Mouse (Mus musculus) hindbrain, embryonic 15.5 days (tissue): ENCODE measurements around the gene Fam169b. TPM values are rescaled to one million over a fixed set of nuclear protein-coding genes. Genes with fewer than 3 reads are reported as not detected.

Source experiments
- ATAC-seq: fragments of 200-750 bp; cut with Nextera tagmentation; 2 replicates; pipeline ENCODE4 v1.8.0; 2017; ENCODE audit warnings: low read depth, moderate number of reproducible peaks, moderate TSS enrichment; ENCODE audit not compliant: low FRiP score
- H3K27ac ChIP-seq: fragments of 300-500 bp; sonication (generic); replicated peaks from 2 replicates; pipeline ENCODE4 v1.5.1; 2015; ENCODE audit warnings: mild to moderate bottlenecking, inconsistent platforms
- H3K27me3 ChIP-seq: fragments of 300-500 bp; sonication (generic); 2 replicates; pipeline ENCODE4 v1.6.1; 2015; ENCODE audit warnings: control low read depth, inconsistent platforms
- H3K36me3 ChIP-seq: fragments of 300-500 bp; sonication (generic); 2 replicates; pipeline ENCODE4 v1.6.1; 2015; ENCODE audit warnings: control low read depth, inconsistent platforms
- H3K4me1 ChIP-seq: fragments of 300-500 bp; sonication (generic); replicated peaks from 2 replicates; pipeline ENCODE4 v1.6.1; 2015; ENCODE audit warnings: control low read depth, inconsistent platforms
- H3K4me2 ChIP-seq: fragments of 300-500 bp; sonication (generic); 2 replicates; pipeline ENCODE4 v1.6.1; 2015; ENCODE audit warnings: moderate library complexity, mild to moderate bottlenecking, inconsistent platforms
- H3K4me3 ChIP-seq: fragments of 300-500 bp; sonication (generic); 2 replicates; pipeline ENCODE4 v1.5.1; 2015; ENCODE audit warnings: mild to moderate bottlenecking, inconsistent platforms
- H3K9ac ChIP-seq: fragments of 300-500 bp; sonication (generic); 2 replicates; pipeline ENCODE4 v1.6.1; 2015; ENCODE audit warnings: inconsistent platforms
- H3K9me3 ChIP-seq: fragments of 300-500 bp; sonication (generic); 2 replicates; pipeline ENCODE4 v1.6.1; 2016; ENCODE audit warnings: control low read depth, inconsistent platforms
- WGBS: fragments of 180-500 bp; shearing (Covaris S2); methylation state at CpG from one replicate; pipeline ENCODE4 v1.1.7; 2015; 5-methylcytosine and 5-hydroxymethylcytosine counted together
- polyA plus RNA-seq: library from polyadenylated mRNA; unstranded; fragments of >200 nt; fragmentation: Nextera tagmentation; extraction: Ambion mirVana; gene quantifications from 2 replicates; pipeline ENCODE4 v1.2.1, GENCODE M21; 2015

Gene Fam169b
- polyA plus RNA-seq, 1 experiment from 2014 or later, result 0.12 TPM

DNA sequence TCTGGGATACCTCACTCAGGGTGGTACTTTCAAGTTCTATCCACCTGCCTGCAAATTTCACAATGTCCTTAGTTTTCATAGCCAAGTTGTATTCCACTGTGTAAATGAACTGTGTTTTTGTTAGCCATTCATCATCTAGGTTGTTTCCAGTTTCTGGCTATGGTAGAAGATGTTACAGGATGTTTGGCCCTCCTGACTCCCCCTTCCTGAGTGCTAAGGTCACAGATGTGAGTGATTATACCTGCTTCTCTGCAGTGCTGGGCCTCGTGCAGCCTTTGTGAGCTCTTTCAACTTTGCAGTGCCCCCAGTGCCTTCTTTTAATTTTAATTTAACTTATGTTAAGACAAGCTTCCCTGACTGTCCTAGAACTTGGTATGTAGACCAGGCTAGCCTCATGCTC lies 18.0 kb downstream of the Fam169b start:
- no peak for ATAC-seq
- Histone ChIP-seq H3K27me3 (no peaks in the 10 kb centered on the region), H3K9ac (no peak overlapping the region), H3K4me3 (no peak overlapping the region), H3K4me1 (no peaks in the 10 kb centered on the region), H3K27ac (no peak overlapping the region), H3K36me3 (no peaks in the 10 kb centered on the region), H3K4me2 (no peak overlapping the region), H3K9me3 (no peaks in the 10 kb centered on the region)
- WGBS, result 75% methylated on average over 1 of the region's 1 CpGs

DNA sequence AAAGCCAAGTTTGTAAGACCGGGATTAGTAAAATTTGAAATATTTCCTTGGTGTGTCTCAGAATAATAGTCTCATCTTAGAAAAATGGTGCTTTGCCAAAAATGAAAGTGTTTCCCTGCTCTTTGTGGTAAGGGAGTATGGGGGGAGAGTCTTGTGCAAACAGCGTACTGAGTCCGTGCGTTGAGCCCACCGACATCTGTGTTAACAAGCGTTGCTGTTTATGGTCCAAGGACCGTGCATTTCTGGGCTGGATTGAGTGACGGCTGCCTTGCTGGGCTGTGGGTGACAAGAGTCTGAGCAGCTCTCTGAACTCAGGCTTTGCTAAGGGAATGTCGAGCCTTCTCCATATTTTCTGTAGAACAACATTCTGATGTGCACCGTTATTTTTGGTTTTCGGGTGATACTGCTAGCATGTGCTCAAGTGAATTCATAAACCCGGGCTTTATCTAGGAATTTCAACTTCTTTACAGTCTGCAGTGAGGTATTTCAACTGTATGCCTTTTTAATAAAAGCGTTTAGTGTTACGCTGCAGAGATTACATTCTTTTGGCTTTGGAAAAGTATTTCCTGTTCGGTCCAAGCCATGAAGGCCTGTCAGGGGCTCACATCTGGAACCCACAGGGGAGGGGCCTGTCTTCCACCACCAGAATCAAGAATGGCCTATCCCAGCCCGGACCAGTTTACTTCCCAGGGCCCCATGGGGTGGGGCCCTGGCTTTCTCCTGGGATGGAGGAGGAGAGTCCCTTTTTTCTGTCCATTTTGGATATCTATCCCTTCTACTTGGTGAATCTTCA lies 20.6 kb downstream of the Fam169b start:
- WGBS, result 74% methylated on average over 16 of the region's 16 CpGs
- Histone ChIP-seq H3K27me3 (no peaks in the 10 kb centered on the region), H3K4me1 (no peaks in the 10 kb centered on the region), H3K9me3 (no peaks in the 10 kb centered on the region), H3K4me3 (no peak overlapping the region), H3K4me2 (no peak overlapping the region), H3K36me3 (no peaks in the 10 kb centered on the region), H3K9ac (no peak overlapping the region), H3K27ac (no peak overlapping the region)
- no peak for ATAC-seq

DNA sequence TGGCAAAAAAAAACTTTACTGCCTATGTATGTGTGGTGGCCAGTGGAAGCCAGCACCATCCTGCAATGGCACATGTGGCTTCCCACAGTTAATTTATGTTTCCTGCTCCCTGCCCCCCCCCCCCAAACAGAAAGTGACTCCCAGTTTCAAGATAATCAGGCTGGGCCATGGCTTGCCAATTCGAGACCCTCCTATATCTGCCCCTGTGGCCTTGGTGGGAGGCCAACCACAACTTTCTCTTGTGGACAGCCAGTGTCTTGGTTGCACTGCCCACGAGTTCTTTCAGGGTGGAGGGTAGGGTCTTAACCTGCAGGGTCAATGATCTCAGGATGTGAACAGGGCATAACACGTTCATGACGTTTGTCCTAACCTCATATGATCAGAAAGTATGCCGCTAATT lies 22.8 kb downstream of the Fam169b start:
- no peak overlapping the region for H3K9ac ChIP-seq
- H3K9me3 ChIP-seq, result no peaks in the 10 kb centered on the region
- H3K4me3 ChIP-seq, result no peak overlapping the region
- WGBS, result 88% methylated on average over 5 of the region's 5 CpGs
- no peak overlapping the region for H3K27ac ChIP-seq
- H3K27me3 ChIP-seq, result no peaks in the 10 kb centered on the region
- no peak for ATAC-seq
- no peaks in the 10 kb centered on the region for H3K4me1 ChIP-seq
- H3K36me3 ChIP-seq, result no peaks in the 10 kb centered on the region
- H3K4me2 ChIP-seq, result no peak overlapping the region

DNA sequence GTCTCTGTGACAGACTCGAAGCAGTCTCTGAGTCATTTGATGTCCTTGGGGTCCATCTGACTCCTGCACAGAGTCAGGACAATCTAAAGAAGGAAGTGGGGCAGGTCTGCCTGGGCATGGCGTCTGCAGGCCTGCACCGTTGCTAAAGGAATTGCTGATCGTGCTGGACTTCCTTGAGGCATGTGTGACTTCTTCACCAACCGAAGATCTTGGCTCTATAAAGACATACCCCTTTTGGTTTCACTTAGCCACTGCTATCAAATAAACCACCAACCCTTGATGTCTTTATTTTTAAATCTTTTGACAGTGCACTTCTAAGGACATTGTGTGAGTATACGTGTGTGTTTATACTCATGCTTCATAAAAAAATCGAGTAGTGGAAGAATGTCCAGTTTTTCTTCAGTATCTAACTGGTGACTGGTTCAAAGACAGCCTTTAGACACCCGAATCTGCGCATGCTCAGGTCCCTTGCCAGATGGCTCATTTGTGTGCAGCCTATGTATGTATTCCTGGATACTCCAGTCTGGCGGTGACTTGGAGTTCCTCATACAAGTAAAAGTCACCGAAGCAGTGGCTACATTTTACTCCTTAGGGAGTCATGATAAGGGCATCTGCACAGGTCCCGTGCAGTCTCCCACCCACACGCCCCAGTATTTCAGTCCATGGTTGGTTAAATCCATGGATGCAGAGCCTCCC lies 24.9 kb downstream of the Fam169b start:
- Histone ChIP-seq H3K9ac (no peak overlapping the region), H3K4me2 (no peak overlapping the region), H3K4me1 (0 out of 2 replicates have a peak, but pooled peaks cover 4% of the 10 kb centered on the region), H3K27ac (no peak overlapping the region), H3K27me3 (no peaks in the 10 kb centered on the region), H3K36me3 (no peaks in the 10 kb centered on the region), H3K4me3 (no peak overlapping the region), H3K9me3 (no peaks in the 10 kb centered on the region)
- 86% methylated on average over 13 of the region's 13 CpGs for WGBS
- ATAC-seq, result no peak

DNA sequence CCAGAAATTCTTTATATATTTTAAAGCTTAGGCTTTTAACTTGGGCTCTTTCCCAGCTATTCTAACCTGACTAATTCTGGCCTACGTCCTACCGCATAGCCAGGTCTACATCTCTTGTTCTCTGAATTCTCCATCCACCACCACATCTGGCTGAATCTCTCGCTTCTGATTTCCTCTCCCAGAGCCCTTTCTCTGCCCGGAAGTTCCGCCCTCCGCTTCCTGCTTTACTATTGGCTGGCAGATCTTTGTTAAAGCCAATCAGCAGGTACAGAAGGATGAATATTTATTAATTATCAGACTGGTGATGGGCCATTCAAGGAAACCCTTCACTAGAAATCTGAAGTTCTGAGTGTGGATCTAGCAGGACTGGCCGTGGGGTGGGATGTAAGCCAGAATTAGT lies 27.5 kb downstream of the Fam169b start:
- no peak for ATAC-seq

DNA sequence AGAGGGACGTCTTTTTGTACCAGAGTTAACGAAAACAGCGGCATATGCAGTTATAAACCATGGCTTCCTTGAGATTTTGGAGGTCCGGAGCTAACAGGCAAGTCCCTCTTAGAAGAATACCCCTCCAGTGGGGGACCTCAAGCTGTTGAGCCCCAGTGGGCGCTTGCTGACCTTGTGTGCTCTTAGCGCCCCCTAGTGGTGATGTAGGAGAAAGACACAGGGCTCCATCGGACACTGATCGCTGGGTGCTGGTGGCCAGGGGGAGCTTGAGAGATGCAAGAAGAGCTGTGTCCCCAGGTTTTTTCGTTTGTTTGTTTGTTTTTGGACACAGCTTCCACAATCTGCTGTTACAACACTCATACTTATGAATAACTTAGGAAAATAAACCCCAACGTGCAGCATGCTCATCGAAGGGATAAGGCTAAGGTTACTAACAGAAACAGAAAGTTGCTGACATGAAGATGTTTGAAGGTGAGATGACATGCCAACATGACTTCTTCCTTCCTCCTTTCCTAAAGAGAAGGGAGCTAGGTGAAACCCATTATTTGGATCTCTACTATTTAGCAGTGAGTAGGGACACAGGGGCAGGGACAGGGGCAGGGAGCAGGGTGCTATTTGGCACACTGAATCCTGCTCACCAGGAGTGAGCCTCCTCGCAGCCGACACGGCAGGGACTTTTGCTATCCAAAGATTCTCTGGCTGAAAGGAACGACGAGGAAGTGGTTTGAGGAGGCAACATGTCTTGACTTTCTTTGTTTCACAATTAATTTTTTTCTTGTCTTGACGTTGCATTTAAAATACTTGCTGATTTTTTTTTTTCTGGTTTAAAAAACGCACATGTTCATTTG lies 29.2 kb downstream of the Fam169b start:
- Histone ChIP-seq H3K4me1 (0 out of 2 replicates have a peak, but pooled peaks cover 4% of the 10 kb centered on the region), H3K4me3 (0 out of 2 replicates have a peak overlapping the region, but pooled peaks have one; percentile 6), H3K27me3 (no peaks in the 10 kb centered on the region), H3K4me2 (peak overlapping the region; percentile 34), H3K36me3 (no peaks in the 10 kb centered on the region), H3K9me3 (no peaks in the 10 kb centered on the region), H3K9ac (no peak overlapping the region), H3K27ac (no peak overlapping the region)
- ATAC-seq, result peak; percentile 78; the same call in 1 of the 2 replicates
- WGBS, result 29% methylated on average over 18 of the region's 18 CpGs

More for the DNA sequence above, 27.5 kb downstream of the Fam169b start:
- H3K4me1 ChIP-seq, result 0 out of 2 replicates have a peak, but pooled peaks cover 4% of the 10 kb centered on the region
- WGBS, result 83% methylated on average over 7 of the region's 7 CpGs
- no peaks in the 10 kb centered on the region for H3K27me3 ChIP-seq
- no peak overlapping the region for H3K4me3 ChIP-seq
- H3K4me2 ChIP-seq, result no peak overlapping the region
- H3K27ac ChIP-seq, result no peak overlapping the region
- H3K9ac ChIP-seq, result no peak overlapping the region
- H3K9me3 ChIP-seq, result no peaks in the 10 kb centered on the region
- H3K36me3 ChIP-seq, result no peaks in the 10 kb centered on the region

DNA sequence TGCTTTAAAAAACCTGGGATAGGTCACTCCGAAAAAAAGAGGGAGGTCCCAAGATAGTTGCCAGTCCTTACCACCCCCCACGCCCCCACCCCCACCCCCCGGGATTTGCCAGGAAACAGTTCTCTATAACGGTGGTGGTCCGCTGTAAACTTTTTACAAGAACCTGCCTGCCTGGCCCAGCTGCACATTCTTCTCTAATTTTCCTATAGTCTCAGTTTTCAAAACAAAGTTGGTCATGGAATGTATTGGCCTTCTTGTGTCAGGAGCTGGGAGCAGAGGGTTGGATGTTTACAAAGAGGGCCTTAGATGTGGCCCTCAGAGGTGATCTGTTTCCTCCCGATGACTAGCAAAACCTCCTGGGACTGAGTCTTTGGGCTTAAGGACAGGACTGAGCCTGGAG lies 30.0 kb downstream of the Fam169b start:
- H3K36me3 ChIP-seq, result no peaks in the 10 kb centered on the region
- no peak overlapping the region for H3K4me2 ChIP-seq
- H3K27ac ChIP-seq, result no peak overlapping the region
- no peak overlapping the region for H3K4me3 ChIP-seq
- H3K9ac ChIP-seq, result no peak overlapping the region
- whole genome bisulfite sequencing, result 74% methylated on average over 6 of the region's 6 CpGs
- 0 out of 2 replicates have a peak, but pooled peaks cover 4% of the 10 kb centered on the region for H3K4me1 ChIP-seq
- ATAC-seq, result no peak
- no peaks in the 10 kb centered on the region for H3K27me3 ChIP-seq
- H3K9me3 ChIP-seq, result no peaks in the 10 kb centered on the region

DNA sequence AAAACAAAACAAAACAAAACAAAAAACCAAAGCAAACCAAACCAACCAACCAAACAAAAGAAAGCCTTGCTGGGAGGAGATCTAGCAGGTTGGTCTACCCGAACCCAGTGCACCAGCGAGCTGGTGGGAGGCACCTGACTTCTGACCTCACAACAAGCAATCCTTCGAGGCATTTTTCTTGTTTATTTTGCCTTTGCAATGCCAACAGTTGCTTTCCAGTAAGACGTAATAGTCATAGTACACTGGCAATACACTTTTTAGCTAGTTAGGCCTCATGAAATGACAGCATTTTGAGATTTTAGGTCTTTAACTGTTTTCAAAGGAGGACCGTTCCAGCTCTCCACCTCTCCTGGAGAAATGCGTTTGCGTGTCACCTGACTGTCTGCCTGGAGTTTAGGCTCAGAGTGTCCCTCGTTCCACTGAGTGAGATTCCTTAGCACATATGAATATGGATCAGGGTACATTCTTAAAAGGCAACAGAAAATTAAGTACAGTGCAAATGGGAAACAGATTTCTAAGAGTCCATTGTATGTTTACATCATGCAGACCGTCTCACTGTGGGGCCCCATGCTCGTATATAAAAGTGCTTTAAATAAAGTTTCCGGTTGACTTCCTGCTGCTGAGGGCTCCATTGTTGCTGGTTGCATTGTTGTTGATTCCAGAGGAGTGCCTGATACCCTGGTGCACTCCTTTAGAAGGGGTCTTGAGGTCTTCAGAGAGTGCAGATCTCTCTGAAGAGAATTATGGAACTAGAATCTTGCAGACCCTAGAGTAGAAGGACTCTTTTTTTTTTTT lies 32.3 kb downstream of the Fam169b start:
- H3K27me3 ChIP-seq, result no peaks in the 10 kb centered on the region
- ATAC-seq, result no peak
- H3K9ac ChIP-seq, result no peak overlapping the region
- H3K9me3 ChIP-seq, result no peaks in the 10 kb centered on the region
- 46% methylated on average over 11 of the region's 11 CpGs for WGBS
- no peak overlapping the region for H3K4me3 ChIP-seq
- H3K36me3 ChIP-seq, result no peaks in the 10 kb centered on the region
- H3K4me1 ChIP-seq, result 0 out of 2 replicates have a peak, but pooled peaks cover 4% of the 10 kb centered on the region
- no peak overlapping the region for H3K27ac ChIP-seq
- no peak overlapping the region for H3K4me2 ChIP-seq

DNA sequence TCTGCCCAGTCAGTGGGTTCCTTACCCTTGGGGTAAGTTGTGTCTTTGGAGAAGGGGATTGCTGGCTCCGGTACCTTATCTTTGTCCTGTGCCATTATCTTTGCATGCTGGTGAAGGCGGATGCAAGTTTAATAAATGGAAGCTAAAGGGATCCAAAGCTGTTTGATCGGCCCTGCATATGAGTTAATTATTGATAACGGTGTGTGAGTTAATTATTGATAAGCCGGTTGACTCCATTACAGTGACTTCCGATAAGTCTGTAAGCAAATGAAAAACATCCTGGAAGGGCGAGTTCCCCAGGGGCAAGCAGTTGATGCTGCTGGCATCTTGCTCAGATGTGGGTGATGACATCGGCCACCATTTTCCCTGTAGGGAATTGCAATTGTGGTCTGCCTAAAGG lies 33.1 kb downstream of the Fam169b start:
- Histone ChIP-seq H3K9me3 (no peaks in the 10 kb centered on the region), H3K4me3 (no peak overlapping the region), H3K4me1 (0 out of 2 replicates have a peak, but pooled peaks cover 4% of the 10 kb centered on the region), H3K27ac (no peak overlapping the region), H3K4me2 (no peak overlapping the region), H3K9ac (no peak overlapping the region), H3K36me3 (no peaks in the 10 kb centered on the region), H3K27me3 (no peaks in the 10 kb centered on the region)
- ATAC-seq, result no peak
- WGBS, result 84% methylated on average over 8 of the region's 8 CpGs

DNA sequence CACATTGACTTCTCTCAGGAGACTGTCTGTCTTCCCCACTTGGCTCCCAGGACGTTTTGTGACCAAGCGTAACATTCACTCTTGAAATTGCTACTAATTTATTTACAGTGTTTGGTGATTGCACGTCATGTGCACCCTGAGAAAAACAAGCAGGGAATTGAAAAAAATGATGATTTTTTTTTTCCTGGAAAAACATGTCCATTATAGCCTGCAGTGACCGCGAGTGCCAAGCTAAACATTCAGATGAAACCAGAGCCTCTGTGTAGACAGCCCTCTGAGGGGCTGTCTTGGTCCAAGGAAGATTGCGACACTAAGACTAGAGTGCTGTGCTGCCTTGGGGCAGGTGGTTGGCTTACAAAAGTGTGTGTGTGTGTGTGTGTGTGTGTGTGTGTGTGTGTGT lies 37.8 kb downstream of the Fam169b start:
- Histone ChIP-seq H3K4me2 (no peak overlapping the region), H3K36me3 (no peaks in the 10 kb centered on the region), H3K9me3 (no peaks in the 10 kb centered on the region), H3K4me1 (no peaks in the 10 kb centered on the region), H3K27ac (no peak overlapping the region), H3K4me3 (no peak overlapping the region), H3K27me3 (no peaks in the 10 kb centered on the region), H3K9ac (no peak overlapping the region)
- 85% methylated on average over 6 of the region's 6 CpGs for WGBS
- ATAC-seq, result no peak

DNA sequence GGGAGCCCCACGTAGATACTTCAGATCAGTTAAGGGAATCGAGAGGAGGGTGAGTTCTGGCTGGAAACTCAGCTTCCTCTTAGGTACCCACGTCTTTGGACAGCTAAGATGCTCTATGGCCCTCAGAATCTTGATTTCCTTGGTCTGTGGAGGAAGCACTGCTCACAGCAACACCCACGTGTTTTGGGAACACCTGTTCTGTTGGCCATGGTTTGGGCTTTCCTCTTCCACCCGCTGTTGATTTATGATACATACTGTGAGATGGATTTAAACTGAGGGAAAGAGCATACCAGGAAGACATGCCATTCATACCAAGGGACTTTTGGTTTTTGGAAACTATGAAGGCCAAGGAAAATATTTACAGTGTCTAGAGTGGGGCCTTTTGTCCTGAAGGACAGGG lies 38.8 kb downstream of the Fam169b start:
- no peak overlapping the region for H3K9ac ChIP-seq
- no peak overlapping the region for H3K4me2 ChIP-seq
- no peaks in the 10 kb centered on the region for H3K27me3 ChIP-seq
- no peaks in the 10 kb centered on the region for H3K9me3 ChIP-seq
- WGBS, result 88% methylated on average over 5 of the region's 5 CpGs
- no peaks in the 10 kb centered on the region for H3K36me3 ChIP-seq
- H3K4me3 ChIP-seq, result no peak overlapping the region
- H3K27ac ChIP-seq, result no peak overlapping the region
- no peak for ATAC-seq
- no peaks in the 10 kb centered on the region for H3K4me1 ChIP-seq
